Mouse (Mus musculus): ENCODE measurements around the gene Glud1. TPM values are rescaled to one million over a fixed set of nuclear protein-coding genes. Genes with fewer than 3 reads are reported as not detected.

Gene Glud1
- 115 and 160 TPM in 2 replicates for polyA plus RNA-seq (2012; ENCODE audit: insufficient read depth, insufficient read length, missing spikeins)

- Histone ChIP-seq H3K4me3 (ENCODE audit: insufficient read depth, low read depth, low read length) (peak within 1 kb of the TSS; percentile 85), H3K27ac (replicated peaks; ENCODE audit: low read depth, low read length) (peak within 1 kb of the TSS; percentile 93), H3K4me1 (ENCODE audit: control insufficient read depth, insufficient read depth, insufficient read length, low read length) (peaks cover 2% of the 10 kb centered on the region; the same call in 1 of the 2 replicates)
These were observed at the start of gene Glud1, which contains the start of gene Shld2 for GRCm38 (mm10) chr14:34310234-34310965. Glud1 (plus strand) TSS chr14:34310727. Shld2 (minus strand) TSS chr14:34310493.

- Histone ChIP-seq H3K27ac (replicated peaks; ENCODE audit: low read depth, low read length) (no peak overlapping the region), H3K4me3 (ENCODE audit: insufficient read depth, low read depth, low read length) (no peak overlapping the region), H3K4me1 (ENCODE audit: control insufficient read depth, insufficient read depth, insufficient read length, low read length) (no peaks in the 10 kb centered on the region)
These were observed 42.5 kb upstream of the Glud1 start for GRCm38 (mm10) chr14:34268046-34268445.

DNA sequence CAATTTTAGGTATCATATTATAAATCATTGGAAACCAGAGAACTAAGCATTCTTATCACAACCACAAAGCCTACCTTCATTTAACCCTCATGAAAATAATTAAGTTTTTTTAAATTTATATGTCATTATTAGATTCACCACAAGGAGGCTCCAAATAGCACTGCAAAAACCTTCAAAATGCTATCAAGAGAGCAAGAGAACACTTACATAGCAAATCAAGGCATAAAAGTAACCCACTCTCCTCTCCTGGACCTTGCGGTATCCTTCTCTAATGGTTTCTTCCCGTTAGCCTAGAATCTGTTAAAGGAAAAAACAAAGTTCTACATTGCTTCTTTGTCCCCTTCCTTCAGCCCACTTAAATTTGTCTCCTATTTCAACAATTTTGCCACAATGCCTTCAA lies 37.2 kb upstream of the Glud1 start:
- Histone ChIP-seq H3K4me1 (ENCODE audit: control insufficient read depth, insufficient read depth, insufficient read length, low read length) (no peaks in the 10 kb centered on the region), H3K4me3 (ENCODE audit: insufficient read depth, low read depth, low read length) (no peak overlapping the region), H3K27ac (replicated peaks; ENCODE audit: low read depth, low read length) (no peak overlapping the region)

GRCm38 (mm10) chr14:34274141-34274540 lies 36.4 kb upstream of the Glud1 start:
- Histone ChIP-seq H3K27ac (replicated peaks; ENCODE audit: low read depth, low read length) (no peak overlapping the region), H3K4me1 (ENCODE audit: control insufficient read depth, insufficient read depth, insufficient read length, low read length) (no peaks in the 10 kb centered on the region), H3K4me3 (ENCODE audit: insufficient read depth, low read depth, low read length) (no peak overlapping the region)

DNA sequence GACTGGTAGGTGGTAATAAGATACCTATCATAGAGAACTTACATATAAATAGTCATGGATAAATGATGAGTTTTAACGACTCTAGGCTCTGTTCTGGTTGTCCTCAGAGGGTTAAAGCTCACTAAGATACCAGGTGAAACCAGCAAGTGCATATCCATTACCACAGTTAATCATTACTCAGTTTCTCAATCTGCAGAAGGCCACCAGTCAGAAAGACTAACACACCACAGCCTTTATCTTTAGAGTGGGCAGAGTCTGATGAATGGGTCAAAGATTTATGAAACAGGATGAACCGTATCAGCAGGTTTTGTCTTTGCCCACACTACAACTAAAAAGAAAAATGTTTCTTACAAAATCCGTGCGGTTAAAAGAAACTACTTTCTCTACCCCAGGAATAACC lies 35.3 kb upstream of the Glud1 start:
- no peak overlapping the region for H3K27ac ChIP-seq (replicated peaks; ENCODE audit: low read depth, low read length)
- no peak overlapping the region for H3K4me3 ChIP-seq (ENCODE audit: insufficient read depth, low read depth, low read length)
- no peaks in the 10 kb centered on the region for H3K4me1 ChIP-seq (ENCODE audit: control insufficient read depth, insufficient read depth, insufficient read length, low read length)

- no peaks in the 10 kb centered on the region for H3K4me1 ChIP-seq (ENCODE audit: control insufficient read depth, insufficient read depth, insufficient read length, low read length)
- no peak overlapping the region for H3K4me3 ChIP-seq (ENCODE audit: insufficient read depth, low read depth, low read length)
- no peak overlapping the region for H3K27ac ChIP-seq (replicated peaks; ENCODE audit: low read depth, low read length)
These were observed 30.8 kb upstream of the Glud1 start for GRCm38 (mm10) chr14:34279726-34280125.

- Histone ChIP-seq H3K4me1 (ENCODE audit: control insufficient read depth, insufficient read depth, insufficient read length, low read length) (no peaks in the 10 kb centered on the region), H3K27ac (replicated peaks; ENCODE audit: low read depth, low read length) (no peak overlapping the region), H3K4me3 (ENCODE audit: insufficient read depth, low read depth, low read length) (no peak overlapping the region)
These were observed 29.7 kb upstream of the Glud1 start for GRCm38 (mm10) chr14:34280798-34281197.

DNA sequence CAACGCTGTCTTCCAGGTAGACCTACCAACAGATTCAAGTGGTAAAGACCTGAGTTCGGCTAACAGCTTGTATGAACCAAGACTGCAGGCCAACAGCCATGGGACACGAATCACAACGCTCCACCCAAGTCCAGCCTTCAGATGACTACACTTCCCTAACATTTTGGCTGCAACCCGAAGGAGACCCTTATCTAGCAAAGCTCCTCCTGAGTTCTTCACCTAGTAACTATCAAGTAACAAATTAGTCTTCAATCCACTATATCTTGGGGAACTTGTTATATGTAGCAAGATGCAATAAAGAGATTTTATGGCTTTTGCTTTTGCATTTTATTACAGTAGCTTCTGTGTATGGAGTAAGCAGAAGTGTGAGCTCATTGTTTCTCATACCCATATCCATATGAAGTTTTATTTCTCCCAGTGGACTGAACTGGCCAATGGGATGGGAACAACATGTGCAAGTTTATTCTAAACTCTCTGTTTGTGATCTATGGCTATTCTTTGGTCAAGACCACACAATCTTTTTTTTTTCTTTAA lies 28.7 kb upstream of the Glud1 start:
- Histone ChIP-seq H3K4me1 (ENCODE audit: control insufficient read depth, insufficient read depth, insufficient read length, low read length) (no peaks in the 10 kb centered on the region), H3K4me3 (ENCODE audit: insufficient read depth, low read depth, low read length) (no peak overlapping the region), H3K27ac (replicated peaks; ENCODE audit: low read depth, low read length) (no peak overlapping the region)

DNA sequence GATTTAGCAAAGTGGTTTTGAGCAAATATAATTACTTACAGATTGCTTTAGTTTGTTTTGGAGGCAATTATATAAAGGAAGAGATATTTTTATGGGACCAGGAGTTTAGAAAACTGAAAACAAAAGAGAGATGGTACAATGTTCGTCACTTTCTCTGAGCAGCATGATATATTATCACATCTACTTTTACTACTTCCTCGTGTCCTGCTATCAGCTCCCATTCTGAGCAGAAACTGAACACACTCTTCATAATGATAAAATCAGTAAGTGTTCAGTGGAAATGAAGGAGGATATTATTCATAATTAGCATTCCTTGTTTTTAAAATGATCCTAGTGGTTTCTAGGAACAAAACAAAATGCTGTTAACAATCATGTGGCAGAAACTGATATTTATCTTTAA lies 22.1 kb upstream of the Glud1 start:
- Histone ChIP-seq H3K4me3 (ENCODE audit: insufficient read depth, low read depth, low read length) (no peak overlapping the region), H3K4me1 (ENCODE audit: control insufficient read depth, insufficient read depth, insufficient read length, low read length) (no peaks in the 10 kb centered on the region; the same call in 1 of the 2 replicates), H3K27ac (replicated peaks; ENCODE audit: low read depth, low read length) (no peak overlapping the region)

DNA sequence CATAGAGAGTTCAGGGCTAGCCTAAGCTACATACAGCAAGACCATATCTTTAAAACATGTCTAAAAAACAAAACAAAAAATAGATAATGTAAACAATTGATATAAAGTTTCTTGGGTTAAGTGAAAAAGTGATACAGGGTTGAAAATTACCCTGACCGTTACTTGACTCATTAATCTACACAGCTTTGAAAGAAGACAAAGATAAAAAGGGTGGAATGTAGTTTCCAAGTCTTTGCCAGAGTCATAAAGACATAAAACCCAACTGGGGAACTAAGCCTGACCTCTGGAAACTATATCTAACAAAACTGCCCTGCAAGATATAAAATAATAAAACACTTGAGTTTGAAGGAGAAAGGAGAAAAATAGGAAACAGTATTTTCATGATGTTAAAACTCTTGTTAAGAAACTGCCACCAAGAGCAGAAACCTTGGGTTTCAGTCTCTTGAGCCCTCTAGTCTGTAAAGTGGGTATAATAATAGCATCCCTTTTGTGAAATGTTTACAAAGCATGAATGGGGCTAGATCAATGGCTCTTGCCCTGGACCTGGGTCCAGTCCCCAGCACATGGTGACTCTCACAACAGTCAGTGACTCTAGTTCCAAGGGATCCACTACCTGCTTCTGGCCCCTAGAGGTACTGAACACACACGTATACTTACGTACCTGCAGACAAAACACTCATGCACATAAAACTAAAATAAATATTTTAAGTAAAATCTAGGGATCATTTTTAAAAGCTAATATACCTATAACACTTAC lies 21.1 kb upstream of the Glud1 start:
- no peak overlapping the region for H3K27ac ChIP-seq (replicated peaks; ENCODE audit: low read depth, low read length)

GRCm38 (mm10) chr14:34290229-34290628 lies 20.3 kb upstream of the Glud1 start:
- H3K4me1 ChIP-seq (ENCODE audit: control insufficient read depth, insufficient read depth, insufficient read length, low read length), result no peaks in the 10 kb centered on the region; the same call in 1 of the 2 replicates
- no peak overlapping the region for H3K4me3 ChIP-seq (ENCODE audit: insufficient read depth, low read depth, low read length)
- H3K27ac ChIP-seq (replicated peaks; ENCODE audit: low read depth, low read length), result no peak overlapping the region

More for the DNA sequence above, 21.1 kb upstream of the Glud1 start:
- Histone ChIP-seq H3K4me3 (ENCODE audit: insufficient read depth, low read depth, low read length) (no peak overlapping the region), H3K4me1 (ENCODE audit: control insufficient read depth, insufficient read depth, insufficient read length, low read length) (no peaks in the 10 kb centered on the region; the same call in 1 of the 2 replicates)

DNA sequence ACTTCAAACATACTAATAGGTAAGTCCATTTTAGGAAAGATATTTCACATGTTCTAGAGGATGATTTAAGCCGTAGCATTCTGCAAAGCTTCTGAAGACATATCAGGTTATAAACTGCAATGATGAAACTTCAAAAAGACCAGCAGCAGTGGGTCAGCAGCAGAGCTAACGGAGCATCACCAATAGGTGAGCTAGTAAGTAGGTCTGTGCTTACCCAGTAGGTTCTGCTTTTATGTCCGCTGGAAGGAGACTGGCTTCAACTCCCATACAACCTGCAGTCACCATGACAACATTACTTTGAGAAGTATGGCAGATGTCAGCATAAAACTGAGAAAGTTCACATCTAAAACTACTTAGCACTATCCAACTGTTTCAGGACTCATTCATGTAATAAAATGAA lies 16.9 kb upstream of the Glud1 start:
- Histone ChIP-seq H3K27ac (replicated peaks; ENCODE audit: low read depth, low read length) (no peak overlapping the region), H3K4me3 (ENCODE audit: insufficient read depth, low read depth, low read length) (no peak overlapping the region), H3K4me1 (ENCODE audit: control insufficient read depth, insufficient read depth, insufficient read length, low read length) (no peaks in the 10 kb centered on the region; the same call in none of the 2 replicates)

DNA sequence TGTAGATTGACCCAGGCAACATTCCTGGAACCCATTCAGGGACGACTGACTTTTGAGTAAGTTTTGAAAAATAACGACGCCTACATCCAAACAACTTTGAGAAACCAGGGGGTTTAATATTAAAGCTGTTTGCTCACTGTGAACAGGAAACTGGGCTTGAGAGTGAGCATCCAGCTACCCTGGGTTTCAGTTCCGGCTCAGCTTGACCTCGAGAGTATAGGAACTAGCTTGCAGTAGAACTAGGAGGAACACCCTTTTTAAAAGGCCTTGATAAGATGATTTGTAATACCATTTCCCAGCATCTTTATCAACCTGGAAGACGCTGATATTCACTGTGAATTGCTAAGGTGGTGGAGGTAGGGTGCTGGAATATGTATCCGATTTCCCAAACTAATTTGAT lies 14.2 kb upstream of the Glud1 start:
- no peak overlapping the region for H3K4me3 ChIP-seq (ENCODE audit: insufficient read depth, low read depth, low read length)
- H3K4me1 ChIP-seq (ENCODE audit: control insufficient read depth, insufficient read depth, insufficient read length, low read length), result peaks cover 2% of the 10 kb centered on the region
- no peak overlapping the region for H3K27ac ChIP-seq (replicated peaks; ENCODE audit: low read depth, low read length)

DNA sequence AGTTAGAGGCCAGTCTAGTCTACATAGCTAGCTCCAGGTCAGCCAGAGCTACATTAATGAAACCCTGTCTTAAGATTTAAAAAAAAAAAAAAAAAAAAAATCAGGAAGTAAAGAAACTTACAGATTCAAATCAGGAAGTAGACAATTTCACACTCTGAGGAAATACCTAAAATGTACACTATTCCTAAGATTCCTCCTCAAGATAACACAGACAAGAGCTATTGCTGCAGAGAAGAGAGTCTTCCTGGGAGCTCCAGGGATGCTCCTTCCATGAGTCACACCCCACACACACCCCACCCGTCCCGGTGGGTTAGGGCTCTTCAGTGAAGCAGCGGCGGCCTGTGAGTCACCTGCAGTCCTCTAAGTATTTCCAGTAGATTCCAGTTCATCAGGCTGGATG lies 13.5 kb upstream of the Glud1 start:
- H3K27ac ChIP-seq (replicated peaks; ENCODE audit: low read depth, low read length), result no peak overlapping the region
- no peak overlapping the region for H3K4me3 ChIP-seq (ENCODE audit: insufficient read depth, low read depth, low read length)
- H3K4me1 ChIP-seq (ENCODE audit: control insufficient read depth, insufficient read depth, insufficient read length, low read length), result peaks cover 2% of the 10 kb centered on the region

GRCm38 (mm10) chr14:34297634-34298033 lies 12.9 kb upstream of the Glud1 start:
- H3K4me3 ChIP-seq (ENCODE audit: insufficient read depth, low read depth, low read length), result no peak overlapping the region
- H3K27ac ChIP-seq (replicated peaks; ENCODE audit: low read depth, low read length), result 0 out of 2 replicates have a peak overlapping the region, but pooled peaks have one; percentile 42
- H3K4me1 ChIP-seq (ENCODE audit: control insufficient read depth, insufficient read depth, insufficient read length, low read length), result peaks cover 2% of the 10 kb centered on the region

All from brown adipose tissue, adult 24 weeks (tissue).